Mouse (Mus musculus): ENCODE measurements around the gene Mdm4.
"Not testable (repeated sequence)": the region's sequence is repeated elsewhere in the genome, so short reads cannot be mapped to it uniquely, and the experiment has no call there.

The Mdm4 gene

GRCm38 (mm10) chr1:133021391-133021790 is 9.0 kb downstream of the Mdm4 start:
- DNase-seq (ENCODE audit: low spot score in 2 of 2) = no peak

- DNase-seq (ENCODE audit: low spot score in 2 of 2) = no peak
Measured at GRCm38 (mm10) chr1:133020137-133020894, 10.0 kb downstream of the Mdm4 start.

- DNase-seq (ENCODE audit: low spot score in 2 of 2) = no peak
Measured at GRCm38 (mm10) chr1:133019312-133019711, 11.0 kb downstream of the Mdm4 start.

- DNase-seq (ENCODE audit: low spot score in 2 of 2) = no peak
Measured at GRCm38 (mm10) chr1:133018580-133018979, 11.8 kb downstream of the Mdm4 start.

GRCm38 (mm10) chr1:133016775-133017428 is 13.5 kb downstream of the Mdm4 start:
- no peak for DNase-seq (ENCODE audit: low spot score in 2 of 2)

DNA sequence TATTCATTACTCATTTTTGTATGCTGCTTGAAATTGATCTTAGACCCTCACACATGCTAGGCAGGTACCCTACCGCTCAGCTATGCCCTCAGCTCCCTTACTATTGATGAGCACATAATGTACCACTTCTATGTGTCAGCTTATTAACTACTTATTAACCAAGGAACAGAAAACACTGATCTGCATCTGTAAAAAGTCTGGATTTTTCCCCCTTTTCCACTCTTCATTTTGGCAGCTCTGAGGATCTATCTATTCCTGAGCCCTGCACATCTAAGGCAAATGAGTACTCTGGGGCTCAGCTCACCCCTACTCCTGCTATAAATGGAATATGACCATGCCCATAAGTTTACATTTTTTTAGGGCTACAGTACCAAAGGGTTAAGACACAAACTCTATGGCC is 16.2 kb downstream of the Mdm4 start:
- DNase-seq (ENCODE audit: low spot score in 2 of 2) = no peak

DNA sequence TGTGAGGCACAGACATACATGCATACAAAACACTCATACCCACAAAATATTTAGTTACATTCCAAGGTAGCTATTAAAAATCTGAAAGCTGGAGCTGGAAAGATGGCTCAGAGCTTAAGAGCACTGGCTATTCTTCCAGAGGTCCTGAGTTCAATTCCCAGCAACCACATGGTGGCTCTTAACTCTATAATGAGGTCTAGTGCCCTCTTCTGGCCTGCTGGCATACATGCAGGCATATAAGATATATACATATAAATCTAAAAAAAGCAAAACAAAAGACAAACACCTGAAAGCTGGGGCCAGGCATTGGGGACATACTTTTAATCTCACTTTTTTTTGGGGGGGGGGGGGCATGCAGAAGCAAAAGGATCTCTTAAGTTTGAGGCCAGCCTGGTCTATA is 17.0 kb downstream of the Mdm4 start:
- no peak for DNase-seq (ENCODE audit: low spot score in 2 of 2)

- DNase-seq (ENCODE audit: low spot score in 2 of 2) = no peak
Measured at GRCm38 (mm10) chr1:133011955-133012841, 18.2 kb downstream of the Mdm4 start.

DNA sequence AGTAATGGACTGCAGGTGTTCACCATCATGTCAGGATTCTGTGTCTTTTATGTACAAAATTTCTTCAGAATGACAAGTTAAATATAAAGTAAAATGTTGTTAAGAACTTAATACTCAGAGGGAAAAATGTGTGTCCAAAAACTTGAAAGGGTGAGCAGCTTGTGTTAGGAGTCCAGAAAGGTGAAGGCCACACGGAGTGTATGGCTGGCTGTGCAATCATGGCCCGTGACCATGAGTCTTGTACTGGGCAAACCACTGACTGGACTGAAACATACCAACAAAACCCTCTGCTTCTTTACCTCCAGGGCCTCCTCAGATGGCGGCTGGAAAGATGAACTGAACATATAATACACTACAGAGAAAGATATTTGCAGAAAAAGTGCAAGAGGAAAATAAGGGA is 23.8 kb downstream of the Mdm4 start:
- no peak for DNase-seq (ENCODE audit: low spot score in 2 of 2)

GRCm38 (mm10) chr1:133000347-133000746 is 30.0 kb downstream of the Mdm4 start:
- DNase-seq (ENCODE audit: low spot score in 2 of 2) = no peak

GRCm38 (mm10) chr1:132991580-132991979 is 38.8 kb downstream of the Mdm4 start:
- DNase-seq (ENCODE audit: low spot score in 2 of 2) = no peak

GRCm38 (mm10) chr1:132990733-132991132 is 39.6 kb downstream of the Mdm4 start:
- DNase-seq (ENCODE audit: low spot score in 2 of 2) = no peak

- not testable (repeated sequence) for DNase-seq (ENCODE audit: low spot score in 2 of 2)
Measured at GRCm38 (mm10) chr1:132988556-132989459, 41.6 kb downstream of the Mdm4 start.

DNA sequence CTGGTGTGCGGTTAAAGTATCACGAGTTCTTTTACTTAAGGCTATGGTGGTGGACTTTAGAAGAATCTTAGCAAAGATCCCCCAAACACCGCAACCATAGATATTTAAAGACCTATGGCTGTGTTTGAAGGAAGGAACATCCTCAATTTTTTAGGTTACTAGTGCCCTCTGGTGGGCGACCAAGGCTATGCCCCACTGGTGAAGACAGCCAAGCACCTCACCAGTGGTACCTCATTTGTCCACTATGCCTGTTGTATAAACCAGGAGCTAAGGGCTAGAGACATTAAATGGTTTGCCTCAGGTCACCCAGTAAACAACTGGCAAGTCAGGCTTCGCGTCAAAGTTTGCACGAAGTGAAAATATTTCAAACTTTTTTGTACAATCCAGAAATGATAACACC is 47.6 kb downstream of the Mdm4 start:
- peak; percentile 69 to 84 for DNase-seq (ENCODE audit: low spot score in 2 of 2)

DNA sequence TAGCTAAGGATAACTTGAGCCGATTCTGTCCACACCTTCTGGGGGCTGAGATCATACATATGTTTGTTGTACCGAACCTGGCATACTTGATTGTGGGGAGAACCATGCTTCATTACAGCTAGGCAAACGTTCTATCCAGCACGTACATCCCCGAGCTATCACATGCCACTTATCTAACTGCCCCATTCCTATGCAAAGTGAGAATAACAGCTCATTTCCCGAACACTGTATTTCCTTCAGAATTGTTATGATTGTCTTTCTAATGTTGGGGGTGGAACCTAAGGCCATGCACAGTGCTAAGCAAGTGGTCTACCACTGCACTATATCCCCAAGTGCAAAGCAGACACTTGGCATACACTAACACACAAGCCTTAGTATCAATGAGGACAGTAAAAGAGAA is 49.1 kb downstream of the Mdm4 start:
- no peak for DNase-seq (ENCODE audit: low spot score in 2 of 2)

DNA sequence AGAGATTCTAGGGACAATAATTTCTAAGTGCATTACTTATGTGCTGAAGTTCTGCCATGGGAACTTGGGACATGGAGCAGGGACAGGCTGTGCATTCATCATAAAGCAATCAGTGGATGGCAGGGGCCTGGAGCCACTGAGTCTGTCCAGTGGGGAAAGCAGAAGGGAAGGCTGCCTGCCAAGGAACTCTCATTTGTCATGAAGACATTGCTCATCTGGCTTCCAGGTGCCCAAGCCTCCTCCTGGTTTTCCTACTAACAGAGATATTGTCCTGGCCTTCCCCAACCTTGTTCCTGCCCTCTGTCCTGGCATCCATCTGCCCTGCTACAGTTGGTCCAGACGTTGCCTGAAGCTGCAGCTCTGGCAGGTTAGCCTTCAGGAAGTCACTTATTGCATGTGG is 53.0 kb downstream of the Mdm4 start:
- DNase-seq (ENCODE audit: low spot score in 2 of 2) = no peak

- DNase-seq (ENCODE audit: low spot score in 2 of 2) = peak; percentile 44 to 46
Measured at GRCm38 (mm10) chr1:132968659-132969058, 61.7 kb downstream of the Mdm4 start.

GRCm38 (mm10) chr1:132964691-132965090 is 65.7 kb downstream of the Mdm4 start:
- DNase-seq (ENCODE audit: low spot score in 2 of 2) = no peak

- no peak for DNase-seq (ENCODE audit: low spot score in 2 of 2)
Measured at GRCm38 (mm10) chr1:132964106-132964505, 66.3 kb downstream of the Mdm4 start.

- DNase-seq (ENCODE audit: low spot score in 2 of 2) = no peak
Measured at GRCm38 (mm10) chr1:132961751-132962150, 68.6 kb downstream of the Mdm4 start.

DNA sequence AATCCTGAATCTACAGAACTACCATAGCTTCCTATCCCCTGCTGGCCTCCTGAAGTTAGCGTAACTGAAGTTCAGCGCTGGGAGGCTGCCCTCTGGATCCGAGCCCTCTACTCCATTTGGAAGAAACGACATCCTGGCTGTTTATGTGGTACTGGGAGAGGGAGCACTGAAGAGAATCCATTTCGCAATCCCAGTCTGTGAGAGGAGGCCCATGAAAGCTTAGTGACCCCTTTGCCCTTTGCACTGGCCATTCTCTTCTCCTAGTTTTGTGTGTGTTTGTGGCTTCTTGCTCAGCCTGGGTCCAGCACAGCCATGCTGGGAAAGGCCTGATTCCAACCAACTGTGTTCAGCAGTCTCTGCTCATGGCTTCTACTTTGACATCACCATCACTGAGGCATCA is 73.6 kb downstream of the Mdm4 start:
- no peak for DNase-seq (ENCODE audit: low spot score in 2 of 2)
